Mouse (Mus musculus) erythroblast, embryonic 14.5 days (primary cell): Measurements from ENCODE around the gene Nup37.

Experiments used
- GATA1 ChIP-seq: IDR thresholded peaks from 2 replicates; pipeline ENCODE4 v1.6.1; 2012; ENCODE audit warnings: low read length, inconsistent platforms, mixed read lengths
- TAL1 ChIP-seq: IDR thresholded peaks from 3 replicates; pipeline ENCODE4 v1.6.1; 2012; ENCODE audit warnings: low read length, inconsistent platforms, mixed read lengths

GRCm38 (mm10) chr10:88146187-88146586, 605 bp upstream of the Nup37 start:
- TF ChIP-seq GATA1 (no peak), TAL1 (no peak)
